Mouse (Mus musculus): ENCODE results near the gene Nr2e3. TPM values are rescaled to one million over a fixed set of nuclear protein-coding genes. Genes with fewer than 3 reads are reported as not detected.
"Not testable (repeated sequence)": the region's sequence is repeated elsewhere in the genome, so short reads cannot be mapped to it uniquely, and the experiment has no call there.

Nr2e3 gene
- total RNA-seq, 1 experiment from 2014 or later: not detected

DNA sequence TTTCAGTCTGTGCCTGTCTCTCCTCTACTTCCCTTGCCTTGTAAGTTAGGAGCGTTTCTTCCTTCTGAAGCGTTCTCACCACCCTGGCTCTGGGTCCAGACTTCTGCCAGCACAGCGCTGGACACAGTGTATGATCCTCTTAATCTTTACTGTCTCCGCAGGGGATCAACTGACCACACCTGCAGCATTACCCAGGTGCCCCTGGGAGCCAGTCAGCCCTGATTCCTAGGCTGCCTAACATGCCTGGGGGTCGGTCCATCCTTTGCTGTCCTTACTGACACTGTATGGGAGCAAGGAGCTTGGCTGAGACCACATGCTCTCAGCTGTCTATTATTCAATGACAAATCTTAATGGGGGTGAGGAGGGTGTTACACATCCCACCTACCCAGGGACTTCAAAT lies 10.5 kb downstream of the Nr2e3 start:
- DNase-seq: no peak

DNA sequence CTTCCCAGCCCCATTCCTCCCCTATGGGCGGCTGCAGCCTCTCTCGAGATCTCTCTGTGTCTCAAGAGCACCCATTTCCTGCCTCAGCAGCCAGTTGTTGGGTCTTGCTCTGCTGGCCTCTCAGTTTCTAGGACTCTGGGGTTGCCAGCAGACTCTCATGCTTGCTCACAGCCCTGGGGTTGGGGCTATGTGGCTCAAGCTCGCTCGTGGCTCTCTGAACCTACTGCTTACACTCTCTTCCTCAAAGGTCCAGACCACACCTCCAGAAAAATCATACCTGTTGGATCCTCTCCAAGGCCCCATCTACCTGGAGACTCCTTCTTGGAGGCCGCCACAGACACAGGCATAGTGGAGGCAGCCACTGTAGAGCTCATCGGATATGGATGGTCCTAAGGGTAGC lies 10.9 kb downstream of the Nr2e3 start:
- no peak for DNase-seq

DNA sequence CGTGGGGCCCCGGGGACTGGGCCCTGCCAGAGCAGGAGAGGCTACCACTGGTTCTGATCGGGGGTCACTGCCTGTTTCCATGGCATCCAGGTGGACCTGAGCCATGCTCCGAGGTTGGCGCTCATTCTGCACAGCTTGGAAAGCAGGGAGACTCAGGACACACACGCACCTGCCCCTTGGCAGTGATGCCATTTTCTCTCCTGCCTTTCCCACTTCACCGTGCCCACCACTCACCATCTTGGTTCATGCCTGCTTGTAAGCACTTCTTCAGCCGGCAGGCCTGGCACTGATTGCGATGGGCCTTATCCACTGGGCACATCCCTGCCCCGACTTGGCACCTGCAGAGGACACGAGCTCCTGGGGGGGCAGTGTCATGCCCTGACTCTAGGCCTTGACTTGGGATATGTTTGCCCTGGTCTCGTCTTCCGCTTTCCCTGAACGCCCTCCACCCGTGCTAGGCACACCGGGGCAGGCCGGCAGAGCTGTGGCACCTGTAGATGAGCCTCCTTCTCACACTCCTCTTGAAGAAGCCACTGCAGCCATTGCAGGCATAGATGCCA lies 11.7 kb downstream of the Nr2e3 start:
- no peak for DNase-seq

DNA sequence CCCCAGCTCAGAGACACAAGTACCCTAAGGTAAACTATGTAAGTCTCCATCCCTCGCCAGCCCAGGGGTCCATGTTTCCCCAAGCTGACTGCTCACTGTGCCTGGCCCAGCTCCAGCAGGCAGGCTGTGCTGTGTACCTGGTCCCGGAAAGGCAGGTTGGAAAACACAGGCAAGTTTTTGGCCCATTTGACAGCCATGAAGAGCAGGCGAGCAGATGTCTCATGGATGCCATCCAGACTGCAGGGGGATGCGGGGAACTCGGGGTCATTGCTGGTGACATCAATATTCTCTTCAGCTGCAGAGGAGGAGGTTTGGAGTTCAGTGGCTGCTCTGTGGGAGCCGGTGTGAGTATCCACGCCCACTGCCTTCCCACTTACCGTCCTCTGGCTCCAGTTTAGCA lies 12.2 kb downstream of the Nr2e3 start:
- DNase-seq: no peak

DNA sequence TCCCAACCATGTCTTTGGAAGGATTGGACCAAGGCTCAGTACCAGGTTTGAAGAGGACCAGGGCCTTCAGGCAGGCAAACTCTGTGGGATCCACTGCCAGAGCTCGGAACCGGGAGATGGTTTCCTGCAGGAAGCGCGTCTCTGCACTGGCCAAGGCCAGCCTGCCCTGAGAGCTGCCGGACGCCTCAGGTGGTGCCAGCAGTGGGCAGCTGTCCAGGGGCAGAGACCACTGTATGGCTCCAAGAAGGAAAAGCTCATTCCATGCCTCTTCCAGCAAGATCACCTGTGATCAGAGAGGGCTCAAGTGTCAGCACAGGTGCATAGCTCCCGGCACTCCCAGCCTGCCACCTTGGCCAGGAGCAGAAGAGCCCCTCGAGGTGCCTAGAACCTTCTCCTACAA lies 13.2 kb downstream of the Nr2e3 start:
- no peak for DNase-seq

DNA sequence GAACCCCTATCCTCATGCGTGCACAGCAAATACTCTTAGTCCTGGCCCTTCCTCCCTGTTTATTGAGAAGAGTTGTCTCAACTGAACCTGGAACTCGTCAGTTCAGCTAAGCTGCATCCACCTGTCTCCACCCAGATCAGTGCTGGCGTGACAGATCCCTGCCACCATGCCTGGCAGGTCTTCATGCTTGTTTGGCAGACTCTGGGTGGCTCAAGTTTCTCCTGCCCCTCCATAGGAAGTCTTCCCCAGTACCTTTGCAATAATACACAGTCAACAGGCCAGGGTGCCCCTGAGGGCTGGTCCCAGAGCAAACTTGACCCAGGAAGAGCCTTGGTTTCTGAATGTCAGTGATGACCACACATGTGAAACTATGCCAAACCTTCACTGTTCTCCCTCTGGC lies 15.2 kb downstream of the Nr2e3 start:
- no peak for DNase-seq

DNA sequence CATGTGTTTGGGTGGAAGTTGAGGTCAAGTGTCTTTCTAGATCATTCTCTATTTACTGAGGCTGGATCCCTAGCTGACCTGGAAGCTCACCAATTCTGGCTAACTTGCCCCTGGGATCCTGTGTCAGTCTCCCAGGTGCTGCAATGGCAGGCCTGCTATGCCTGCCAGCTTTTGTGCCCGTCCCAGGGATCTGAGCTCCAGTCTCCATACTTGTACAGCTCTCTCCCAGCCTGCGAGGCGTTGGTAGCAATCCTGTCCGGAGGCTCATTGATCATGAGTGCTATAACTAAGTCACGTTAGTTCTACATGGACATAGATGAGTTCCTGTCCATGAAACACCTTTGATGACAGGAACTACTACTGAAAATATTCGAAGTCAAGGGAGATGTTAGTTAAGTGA lies 16.6 kb downstream of the Nr2e3 start:
- no peak for DNase-seq

DNA sequence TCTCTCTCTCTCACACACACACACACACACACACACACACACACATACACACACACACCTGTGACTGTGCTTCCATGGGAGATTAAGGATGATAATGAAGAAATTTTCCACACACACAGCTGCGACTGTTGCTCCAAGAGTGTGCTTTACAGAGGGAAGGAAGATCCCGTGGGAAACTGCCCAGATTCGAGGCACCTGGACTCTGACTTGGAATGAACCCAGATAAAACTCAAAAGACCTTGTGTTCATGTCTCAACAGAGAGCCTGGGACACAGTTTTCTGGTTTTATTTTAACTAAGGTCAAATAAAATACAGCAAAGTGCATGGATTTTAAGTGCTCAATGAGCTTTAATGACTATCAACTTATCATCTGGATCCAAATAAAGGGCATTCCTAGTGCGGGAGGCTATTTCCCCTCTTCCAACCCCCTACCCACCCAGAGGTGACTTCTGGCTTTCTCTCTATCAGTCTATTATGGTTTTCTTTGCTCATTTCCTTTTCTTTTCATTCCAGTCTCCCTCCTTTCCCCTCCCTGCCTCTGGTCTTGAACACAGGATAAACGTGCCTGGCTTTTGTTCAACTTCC lies 17.9 kb downstream of the Nr2e3 start:
- no peak for DNase-seq

DNA sequence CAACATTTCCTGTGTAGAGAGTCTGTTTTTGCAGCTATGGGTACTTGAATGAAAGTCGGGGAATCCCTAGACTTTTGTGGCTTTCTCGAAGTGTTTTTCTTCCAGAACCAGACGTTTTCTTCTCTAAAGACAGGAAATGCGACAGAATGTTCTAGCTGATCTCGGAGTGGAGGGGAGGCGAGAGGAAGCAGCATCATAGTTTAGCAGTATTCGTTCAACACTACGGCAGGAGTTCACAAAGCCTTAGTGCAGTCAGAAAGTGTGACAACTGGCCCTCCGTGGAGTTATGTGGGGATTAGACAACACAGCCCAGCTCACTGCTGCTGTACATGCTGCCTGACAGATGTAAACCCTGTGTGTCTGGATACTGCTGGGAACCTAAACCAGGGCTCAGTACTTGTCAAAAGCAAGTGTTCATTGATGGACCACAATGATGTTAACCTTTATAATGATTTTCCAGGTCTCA lies 18.5 kb downstream of the Nr2e3 start:
- DNase-seq: no peak

DNA sequence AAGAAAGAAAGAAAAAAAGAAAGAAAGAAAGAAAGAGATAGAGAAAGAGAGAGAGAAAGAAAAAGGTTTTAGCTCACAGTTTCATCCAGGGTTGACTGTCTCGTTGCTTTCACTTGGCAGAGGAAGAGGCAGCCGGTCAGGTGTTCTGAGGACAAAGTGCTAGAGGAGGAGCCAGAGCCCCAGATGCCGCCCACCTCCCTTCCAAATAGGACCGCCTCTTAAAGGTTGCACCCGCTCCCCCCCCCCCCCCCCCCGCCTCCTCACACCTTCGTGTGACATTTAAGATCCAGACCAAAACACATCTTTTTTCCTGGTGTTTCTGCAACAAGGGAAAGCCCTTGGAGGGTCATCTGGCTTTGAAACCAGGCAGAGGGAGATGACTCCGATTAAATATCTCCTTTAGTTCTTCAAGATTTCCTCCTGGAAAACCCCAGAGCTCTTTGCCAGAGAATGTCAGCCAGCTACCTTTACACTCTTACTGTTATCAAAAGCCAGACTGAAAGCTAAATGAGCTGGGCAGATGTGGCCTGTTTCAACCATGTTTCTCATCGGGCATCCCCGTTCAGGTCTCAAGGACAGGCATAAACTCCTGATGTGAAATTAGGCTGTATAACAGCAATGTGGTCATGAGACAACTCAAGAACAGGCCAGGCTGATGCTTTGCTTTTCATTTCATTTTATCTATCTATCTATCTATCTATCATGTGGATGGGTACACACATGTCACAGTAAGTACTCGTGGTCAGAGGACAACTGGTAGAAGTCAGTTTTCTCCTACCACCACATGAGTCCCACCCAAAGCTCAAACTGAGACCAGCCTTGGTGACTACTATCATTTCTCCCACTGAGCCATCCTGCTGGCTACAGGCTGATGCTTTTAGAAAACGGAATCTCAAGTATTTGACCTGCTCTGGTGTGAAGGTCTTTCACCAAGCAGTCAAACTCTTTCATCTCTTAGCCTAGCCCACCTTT lies 19.3 kb downstream of the Nr2e3 start:
- DNase-seq: no peak

DNA sequence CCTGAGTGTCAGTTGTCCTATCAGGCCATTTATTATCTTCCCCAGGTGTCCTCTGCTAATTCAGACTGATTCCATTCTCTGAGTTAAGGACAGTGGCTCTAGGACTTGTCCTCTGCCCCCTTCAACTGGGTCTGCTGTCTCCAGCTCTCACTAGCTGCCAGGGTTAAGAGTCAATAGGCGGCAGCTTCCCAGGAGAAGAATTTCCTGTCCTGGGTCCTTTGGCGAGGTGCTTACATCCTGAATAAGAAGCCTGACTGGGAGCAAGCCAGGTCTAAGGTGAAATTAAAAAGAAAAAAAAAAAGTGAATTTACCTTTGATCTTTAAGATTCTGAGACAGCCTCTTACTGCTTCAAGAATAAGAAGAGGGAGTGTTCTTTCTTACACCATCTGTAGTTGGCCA lies 20.8 kb downstream of the Nr2e3 start:
- DNase-seq: no peak

DNA sequence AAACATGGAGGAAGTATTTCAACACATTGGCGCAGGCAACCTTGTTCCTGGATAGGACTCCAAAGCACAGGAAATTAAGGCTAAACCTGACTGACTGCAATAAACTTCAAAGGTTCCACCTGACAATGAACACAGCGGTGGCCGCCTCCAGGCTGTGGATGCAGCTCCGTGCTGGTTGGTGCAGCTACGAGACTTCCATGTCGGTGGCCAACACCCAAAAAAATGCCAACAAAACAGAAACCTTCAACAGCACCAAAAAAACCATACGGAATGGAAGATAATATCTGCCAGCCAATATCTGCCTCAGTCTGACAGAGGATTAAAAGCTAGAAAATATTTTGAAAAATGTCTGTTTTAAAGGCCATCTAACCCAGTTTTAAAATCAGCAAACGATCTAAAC lies 21.9 kb downstream of the Nr2e3 start:
- no peak for DNase-seq

DNA sequence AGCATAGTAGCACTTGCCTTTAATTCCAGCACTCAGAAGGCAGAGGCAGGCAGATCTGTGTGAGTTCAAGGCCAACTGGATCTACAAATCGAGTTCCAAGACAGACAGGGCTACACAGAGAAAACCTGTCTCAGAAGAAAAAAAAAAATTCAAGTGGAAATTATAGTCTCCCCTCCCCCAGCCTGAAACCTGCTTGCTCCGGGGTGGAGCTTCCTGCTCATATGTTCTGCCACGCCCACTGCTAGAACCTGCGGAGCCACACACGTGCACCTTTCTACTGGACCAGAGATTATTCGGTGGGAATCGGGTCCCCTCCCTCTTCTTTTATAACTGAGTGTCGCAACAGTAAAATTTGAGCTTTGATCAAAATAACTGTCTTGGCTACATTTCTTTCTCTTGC lies 24.6 kb downstream of the Nr2e3 start:
- DNase-seq: not testable (repeated sequence)

DNA sequence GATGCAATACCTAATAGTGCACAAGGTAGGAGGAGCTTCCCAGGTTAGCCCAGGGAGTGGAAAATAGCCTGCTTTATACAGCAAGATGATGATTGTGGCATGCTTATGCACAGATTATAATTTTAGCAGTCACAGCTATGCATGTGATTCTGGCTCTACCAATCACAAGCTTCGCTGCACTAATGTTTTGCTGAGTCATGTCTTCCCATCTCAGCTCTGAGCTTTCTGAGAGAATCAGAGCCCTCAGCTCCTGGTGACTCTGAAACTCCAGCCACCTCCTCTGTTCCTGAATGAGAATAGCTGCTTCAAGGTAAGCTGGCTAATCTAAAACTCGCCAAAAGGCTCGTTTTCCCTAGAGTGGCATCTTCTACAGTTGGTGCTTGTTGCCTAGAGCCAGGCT lies 30.2 kb downstream of the Nr2e3 start:
- DNase-seq: no peak

DNA sequence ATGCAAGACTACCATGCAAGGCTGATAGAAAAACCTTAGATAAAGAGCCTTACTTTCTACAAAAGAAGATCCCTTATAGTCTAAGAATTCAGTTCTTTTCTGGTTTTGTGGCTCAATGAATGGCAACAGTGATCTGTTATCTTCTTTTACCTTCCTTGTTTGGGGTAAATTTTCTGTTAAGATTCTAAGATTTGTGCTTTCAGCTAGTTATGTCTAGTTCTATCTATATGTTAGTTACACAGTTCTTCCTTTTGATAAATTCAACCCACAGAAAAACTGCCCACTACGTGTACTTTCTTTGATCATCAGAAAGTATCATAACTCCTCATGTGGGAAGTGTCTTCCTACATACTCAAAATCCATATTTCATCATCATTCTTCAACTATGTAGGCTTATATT lies 45.7 kb downstream of the Nr2e3 start:
- DNase-seq: no peak

DNA sequence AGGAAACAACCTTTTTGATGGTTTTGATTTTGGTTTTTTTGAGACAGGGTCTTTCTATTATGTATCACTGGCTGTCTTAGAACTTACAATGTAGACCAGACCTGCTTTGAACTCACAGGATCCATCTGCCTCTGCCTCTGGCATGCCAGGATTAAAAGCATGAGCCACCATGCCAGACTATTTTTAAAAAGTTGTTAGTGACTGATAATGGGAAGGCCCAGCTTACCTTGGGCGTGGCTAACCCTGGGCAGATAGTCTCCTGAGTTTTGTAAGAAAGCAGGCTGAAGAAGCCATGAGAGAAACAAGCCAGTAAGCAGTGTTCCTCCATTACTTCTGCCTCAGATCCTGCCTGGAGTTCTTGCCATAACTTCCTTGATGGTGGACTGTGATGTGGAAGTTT lies 57.1 kb downstream of the Nr2e3 start:
- DNase-seq: no peak

Other genes with a start within 250 kb of the Nr2e3 start
- 11.4 and 12.2 TPM in 2 replicates for gene Senp8, start 209.9 kb downstream of the Nr2e3 start, total RNA-seq (2021)
- 14.4 and 15.1 TPM in 2 replicates for gene Myo9a, start 209.8 kb downstream of the Nr2e3 start, total RNA-seq (2021)